Mouse (Mus musculus) midbrain, embryonic 16.5 days (tissue): ENCODE data around the gene Tbx1. TPM values are rescaled to one million over a fixed set of nuclear protein-coding genes. Genes with fewer than 3 reads are reported as not detected.
A peak's percentile ranks its signal among the peaks of the same experiment; 100 is the strongest.

Experiments used
- ATAC-seq: fragments of 200-750 bp; cut with Nextera tagmentation; 2 replicates; pipeline ENCODE4 v1.8.0; 2017; ENCODE audit warnings: moderate TSS enrichment
- H3K27ac ChIP-seq: fragments of 300-500 bp; sonication (generic); 2 replicates; pipeline ENCODE4 v1.5.1; 2014; ENCODE audit warnings: mild to moderate bottlenecking, low read length, mixed read lengths
- H3K27me3 ChIP-seq: fragments of 300-500 bp; sonication (generic); 2 replicates; pipeline ENCODE4 v1.6.1; 2014; ENCODE audit warnings: low read depth, low read length, mixed read lengths; ENCODE audit not compliant: control insufficient read depth, insufficient read depth
- H3K36me3 ChIP-seq: fragments of 300-500 bp; sonication (generic); 2 replicates; pipeline ENCODE4 v1.6.1; 2014; ENCODE audit warnings: mild to moderate bottlenecking, low read length, moderate library complexity, mixed read lengths; ENCODE audit not compliant: control insufficient read depth, insufficient read depth
- H3K4me1 ChIP-seq: fragments of 300-500 bp; sonication (generic); 2 replicates; pipeline ENCODE4 v1.6.1; 2014; ENCODE audit warnings: mild to moderate bottlenecking, low read length, mixed read lengths; ENCODE audit not compliant: control insufficient read depth, insufficient read depth
- H3K4me2 ChIP-seq: fragments of 300-500 bp; sonication (generic); 2 replicates; pipeline ENCODE4 v1.6.1; 2014; ENCODE audit warnings: mild to moderate bottlenecking, low read length, mixed read lengths
- H3K4me3 ChIP-seq: fragments of 300-500 bp; sonication (generic); 2 replicates; pipeline ENCODE4 v1.5.1; 2014; ENCODE audit warnings: low read depth, mild to moderate bottlenecking, low read length, moderate library complexity, mixed read lengths
- H3K9ac ChIP-seq: fragments of 300-500 bp; sonication (generic); 2 replicates; pipeline ENCODE4 v1.6.1; 2014; ENCODE audit warnings: low read depth, low read length, mixed read lengths
- H3K9me3 ChIP-seq: fragments of 300-500 bp; sonication (generic); replicated peaks from 2 replicates; pipeline ENCODE4 v1.6.1; 2014; ENCODE audit warnings: mild to moderate bottlenecking, low read length, mixed read lengths; ENCODE audit not compliant: control insufficient read depth, poor library complexity, severe bottlenecking
- WGBS: fragments of 180-500 bp; shearing (Covaris S2); extraction: QIAGEN DNeasy Blood & Tissue Kit; methylation state at CpG from one replicate; pipeline ENCODE4 v1.1.7; 2014; 5-methylcytosine and 5-hydroxymethylcytosine counted together
- polyA plus RNA-seq: library from polyadenylated mRNA; unstranded; fragments of >200 nt; fragmentation: Nextera tagmentation; extraction: Ambion mirVana; gene quantifications from 2 replicates; pipeline ENCODE4 v1.2.1, GENCODE M21; 2015

Tbx1 gene
- polyA plus RNA-seq, 1 experiment from 2014 or later, result 0.33 TPM

DNA sequence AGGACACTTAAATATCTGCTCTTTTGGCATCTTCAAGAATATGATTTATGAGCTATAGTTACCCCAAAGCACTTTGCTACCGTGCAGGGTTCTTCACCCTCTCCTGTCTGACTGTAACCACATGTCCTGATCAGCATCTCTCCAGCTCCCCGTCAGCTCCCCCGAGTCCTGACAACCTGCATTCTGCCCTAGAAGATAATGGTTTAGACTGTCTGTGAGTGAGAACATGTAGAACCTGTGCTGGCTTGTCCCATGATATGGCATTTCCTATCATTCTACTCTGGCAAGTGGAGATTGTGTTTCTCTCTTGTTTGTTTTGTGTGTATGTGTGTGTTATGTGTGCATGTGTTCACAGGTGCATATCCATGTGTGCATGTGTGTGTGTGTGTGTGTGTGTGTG, 7.5 kb upstream of the Tbx1 start:
- Histone ChIP-seq H3K9me3 (no peaks in the 10 kb centered on the region), H3K36me3 (no peaks in the 10 kb centered on the region), H3K27me3 (peaks cover 10% of the 10 kb centered on the region), H3K4me3 (no peak overlapping the region), H3K4me1 (no peaks in the 10 kb centered on the region), H3K27ac (no peak overlapping the region), H3K4me2 (no peak overlapping the region), H3K9ac (no peak overlapping the region)
- no peak for ATAC-seq
- WGBS, result 86% methylated on average over 3 of the region's 3 CpGs

DNA sequence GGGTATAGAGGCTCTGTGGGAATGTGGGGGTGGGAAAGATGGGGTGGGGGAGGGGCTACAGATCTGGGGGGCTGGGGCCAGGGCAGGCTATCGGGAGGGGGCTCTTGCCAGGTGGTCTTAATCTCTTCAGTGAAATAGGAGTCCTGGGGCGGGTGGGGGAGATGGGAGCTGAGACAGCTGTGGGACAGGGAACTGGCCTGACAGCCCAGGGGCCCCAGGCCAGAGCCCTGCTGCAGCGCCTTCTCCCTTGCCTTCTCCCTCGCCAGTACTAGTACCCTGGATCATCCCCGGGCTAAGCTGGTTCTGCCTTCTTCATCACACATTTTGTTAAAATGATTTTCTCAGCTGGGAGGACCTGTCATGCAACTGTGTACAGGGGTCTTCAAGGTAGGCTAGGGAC, 5.8 kb upstream of the Tbx1 start:
- 38% methylated on average over 5 of the region's 5 CpGs for WGBS
- no peak overlapping the region for H3K27ac ChIP-seq
- H3K9ac ChIP-seq, result no peak overlapping the region
- H3K9me3 ChIP-seq, result no peaks in the 10 kb centered on the region
- ATAC-seq, result no peak
- no peak overlapping the region for H3K4me2 ChIP-seq
- no peak overlapping the region for H3K4me3 ChIP-seq
- peaks cover 24% of the 10 kb centered on the region for H3K27me3 ChIP-seq
- H3K4me1 ChIP-seq, result peaks cover 5% of the 10 kb centered on the region; the same call in 1 of the 2 replicates
- no peaks in the 10 kb centered on the region for H3K36me3 ChIP-seq

DNA sequence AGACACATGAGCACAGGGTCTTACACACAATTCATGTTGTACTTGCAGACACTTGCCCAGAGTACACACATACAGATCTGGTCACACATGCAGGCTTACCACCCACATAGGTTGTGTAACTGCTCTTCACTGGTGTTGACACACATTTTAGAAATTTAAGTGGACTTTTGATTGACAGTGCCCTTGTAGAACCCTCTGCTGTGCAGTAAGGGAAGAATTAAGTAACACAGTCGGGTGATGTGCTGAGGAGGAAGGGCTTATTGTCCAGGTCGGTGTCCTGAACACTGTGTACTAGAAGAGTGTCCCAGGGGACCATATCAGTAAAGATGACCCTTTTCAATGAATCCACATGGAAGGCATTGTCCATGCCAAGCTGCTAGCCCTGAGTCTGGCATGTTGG, 3.5 kb upstream of the Tbx1 start:
- no peak overlapping the region for H3K4me3 ChIP-seq
- H3K4me2 ChIP-seq, result no peak overlapping the region
- peaks cover 47% of the 10 kb centered on the region for H3K27me3 ChIP-seq
- no peaks in the 10 kb centered on the region for H3K9me3 ChIP-seq
- WGBS, result 78% methylated on average over 2 of the region's 2 CpGs
- no peaks in the 10 kb centered on the region for H3K36me3 ChIP-seq
- no peak overlapping the region for H3K27ac ChIP-seq
- H3K4me1 ChIP-seq, result peaks cover 14% of the 10 kb centered on the region
- no peak for ATAC-seq
- H3K9ac ChIP-seq, result no peak overlapping the region

DNA sequence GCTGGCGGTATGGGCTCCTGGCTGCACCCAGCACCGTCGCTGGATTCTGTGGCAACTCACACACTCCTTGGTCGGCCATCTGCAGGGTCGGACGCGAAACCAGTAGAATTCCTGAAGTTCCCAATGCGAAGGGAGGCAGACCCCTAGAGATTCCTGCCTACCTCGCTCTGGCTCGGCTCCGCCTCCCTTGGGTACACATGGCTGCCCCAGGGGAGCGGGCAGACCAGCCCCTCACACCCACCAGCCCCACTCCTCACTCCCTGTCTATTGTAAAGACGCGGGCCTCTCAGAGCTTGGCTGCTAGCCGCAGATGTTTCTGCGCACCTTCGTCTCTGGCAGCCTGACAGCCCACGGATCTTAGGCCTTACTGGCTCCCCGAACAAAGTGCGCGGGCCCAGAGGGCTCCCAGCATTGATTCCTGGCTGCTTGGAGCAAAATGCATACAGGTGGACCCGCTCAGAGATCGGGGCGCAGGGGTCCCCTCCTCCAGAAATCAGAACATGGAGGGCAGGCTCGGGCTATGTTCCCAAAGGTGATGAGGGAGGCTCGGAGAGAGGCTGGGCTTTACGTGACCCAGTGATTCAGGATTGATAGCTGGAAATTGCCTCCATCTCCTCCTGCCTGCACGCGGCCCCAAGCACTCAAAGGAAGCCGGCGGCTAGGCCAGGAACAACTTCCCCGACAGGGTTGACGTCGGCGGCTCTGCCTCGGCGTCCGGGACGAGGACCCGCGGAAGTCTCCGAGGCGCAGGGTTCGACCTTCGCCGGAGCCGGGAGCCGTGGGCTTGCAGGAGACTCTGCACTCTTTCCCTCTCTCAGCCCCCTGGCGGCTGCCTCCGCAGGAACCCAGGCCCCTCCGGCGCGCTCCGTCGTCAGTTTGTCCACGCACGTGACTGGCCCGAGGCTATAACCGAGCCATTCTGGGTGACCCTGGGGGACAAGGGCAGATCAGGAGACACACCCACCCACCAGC, 862 bp upstream of the Tbx1 start:
- H3K27ac ChIP-seq, result no peak overlapping the region
- H3K27me3 ChIP-seq, result peaks cover 59% of the 10 kb centered on the region
- no peaks in the 10 kb centered on the region for H3K9me3 ChIP-seq
- peak overlapping the region; percentile 43 for H3K4me2 ChIP-seq
- ATAC-seq, result no peak
- 1% methylated on average over 59 of the region's 59 CpGs for WGBS
- H3K4me1 ChIP-seq, result peaks cover 24% of the 10 kb centered on the region
- H3K4me3 ChIP-seq, result peak overlapping the region; percentile 16; the same call in 1 of the 2 replicates
- H3K36me3 ChIP-seq, result no peaks in the 10 kb centered on the region
- no peak overlapping the region for H3K9ac ChIP-seq

DNA sequence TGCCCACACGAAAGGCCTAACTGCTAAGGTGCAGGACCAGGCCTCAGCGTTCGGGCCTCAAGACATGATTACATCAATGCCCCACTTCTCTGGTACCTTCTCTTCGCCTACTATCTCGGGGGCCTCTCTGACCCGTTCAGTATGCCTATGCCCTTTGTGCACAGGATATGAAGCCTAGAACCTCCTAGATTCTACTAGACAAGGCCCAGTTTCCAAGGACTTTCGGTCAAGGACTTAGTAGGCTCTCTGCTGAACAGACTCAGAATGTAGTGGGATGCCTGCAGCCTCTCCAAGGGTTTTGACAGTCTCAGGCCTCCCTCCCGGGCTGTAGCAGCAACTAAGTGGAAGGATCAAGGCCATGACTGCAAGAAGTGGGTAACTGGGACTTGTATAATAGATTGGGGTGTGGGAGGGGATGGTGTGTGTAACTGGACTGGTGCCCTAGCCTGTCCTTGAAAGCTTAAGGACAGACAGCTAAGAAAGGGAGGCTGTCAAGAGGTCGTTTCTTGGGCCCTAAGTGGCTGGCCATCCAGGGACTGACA, 1.3 kb downstream of the Tbx1 start:
- Histone ChIP-seq H3K9me3 (no peaks in the 10 kb centered on the region), H3K4me1 (peaks cover 26% of the 10 kb centered on the region), H3K36me3 (no peaks in the 10 kb centered on the region), H3K27me3 (peaks cover 75% of the 10 kb centered on the region), H3K4me2 (no peak overlapping the region), H3K4me3 (no peak overlapping the region), H3K27ac (no peak overlapping the region), H3K9ac (no peak overlapping the region)
- no peak for ATAC-seq
- 8% methylated on average over 9 of the region's 9 CpGs for WGBS

DNA sequence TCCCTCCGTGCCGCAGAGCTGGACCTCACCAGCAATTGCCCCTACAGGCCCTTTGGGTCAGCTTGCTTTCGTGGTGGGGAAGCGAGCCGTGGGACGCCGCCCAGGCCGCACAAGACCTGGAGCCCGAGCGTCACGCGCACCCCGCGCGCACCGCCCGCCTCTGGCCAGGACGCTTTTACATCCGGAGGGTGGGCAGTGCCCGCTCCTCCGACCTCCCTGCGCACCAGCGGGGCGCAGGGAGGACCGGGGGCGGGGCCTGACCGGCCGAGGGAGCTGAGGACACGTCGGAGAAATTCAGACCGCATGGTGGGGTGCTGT, 1.8 kb downstream of the Tbx1 start:
- no peak for ATAC-seq
- no peak overlapping the region for H3K27ac ChIP-seq
- H3K4me2 ChIP-seq, result no peak overlapping the region
- no peak overlapping the region for H3K9ac ChIP-seq
- H3K36me3 ChIP-seq, result no peaks in the 10 kb centered on the region
- no peaks in the 10 kb centered on the region for H3K9me3 ChIP-seq
- 4% methylated on average over 31 of the region's 31 CpGs for WGBS
- peaks cover 77% of the 10 kb centered on the region for H3K27me3 ChIP-seq
- peaks cover 26% of the 10 kb centered on the region for H3K4me1 ChIP-seq
- no peak overlapping the region for H3K4me3 ChIP-seq

DNA sequence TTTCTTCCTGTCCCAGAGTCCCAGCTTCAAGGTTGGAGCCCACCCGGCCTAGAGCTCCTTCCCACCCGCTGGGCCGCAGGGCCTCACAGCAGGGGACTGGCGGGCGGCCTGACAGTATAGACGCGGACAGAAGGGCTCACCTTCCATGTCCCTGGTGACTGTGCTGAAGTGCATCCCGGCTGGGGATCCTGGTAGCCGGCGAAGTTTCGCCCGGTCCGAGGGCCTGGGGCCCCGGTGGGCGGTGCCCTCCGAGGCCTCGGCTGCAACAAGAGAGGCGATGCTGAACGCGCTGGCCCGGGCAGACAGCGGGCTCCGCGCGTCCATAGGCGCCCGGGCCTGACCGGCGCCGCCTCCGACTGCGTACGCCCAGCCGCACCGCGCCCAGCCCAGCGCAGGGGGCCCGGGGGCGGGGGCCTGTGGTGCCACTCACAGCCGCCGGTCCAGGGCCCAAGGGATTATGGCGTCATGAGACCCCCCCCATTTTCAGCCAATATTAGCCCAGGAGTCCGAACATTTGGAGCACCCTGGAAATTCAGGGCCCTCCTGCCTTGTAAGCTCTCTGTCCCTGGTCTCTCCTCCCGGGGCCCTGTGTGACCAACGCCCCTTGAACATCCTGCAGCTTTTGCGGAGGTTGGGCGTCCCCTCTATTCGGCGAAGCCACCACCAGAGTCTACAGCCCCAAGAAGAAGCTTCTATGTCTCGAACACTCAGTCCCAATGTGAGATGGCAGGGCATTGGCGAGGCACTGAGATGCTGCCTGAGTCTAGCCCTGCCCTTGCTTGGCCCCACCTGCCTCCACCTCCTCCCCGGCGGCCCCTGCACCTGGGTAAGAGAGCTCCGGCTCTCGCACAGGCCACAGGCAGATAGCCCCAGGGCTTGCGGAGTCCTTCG, 2.4 kb downstream of the Tbx1 start:
- 1% methylated on average over 56 of the region's 57 CpGs for WGBS
- Histone ChIP-seq H3K4me1 (peaks cover 26% of the 10 kb centered on the region), H3K36me3 (no peaks in the 10 kb centered on the region), H3K9me3 (no peaks in the 10 kb centered on the region), H3K4me2 (no peak overlapping the region), H3K4me3 (no peak overlapping the region), H3K27ac (no peak overlapping the region), H3K9ac (no peak overlapping the region), H3K27me3 (peaks cover 77% of the 10 kb centered on the region)
- 0 out of 2 replicates have a peak, but pooled peaks have one; percentile 6 for ATAC-seq

DNA sequence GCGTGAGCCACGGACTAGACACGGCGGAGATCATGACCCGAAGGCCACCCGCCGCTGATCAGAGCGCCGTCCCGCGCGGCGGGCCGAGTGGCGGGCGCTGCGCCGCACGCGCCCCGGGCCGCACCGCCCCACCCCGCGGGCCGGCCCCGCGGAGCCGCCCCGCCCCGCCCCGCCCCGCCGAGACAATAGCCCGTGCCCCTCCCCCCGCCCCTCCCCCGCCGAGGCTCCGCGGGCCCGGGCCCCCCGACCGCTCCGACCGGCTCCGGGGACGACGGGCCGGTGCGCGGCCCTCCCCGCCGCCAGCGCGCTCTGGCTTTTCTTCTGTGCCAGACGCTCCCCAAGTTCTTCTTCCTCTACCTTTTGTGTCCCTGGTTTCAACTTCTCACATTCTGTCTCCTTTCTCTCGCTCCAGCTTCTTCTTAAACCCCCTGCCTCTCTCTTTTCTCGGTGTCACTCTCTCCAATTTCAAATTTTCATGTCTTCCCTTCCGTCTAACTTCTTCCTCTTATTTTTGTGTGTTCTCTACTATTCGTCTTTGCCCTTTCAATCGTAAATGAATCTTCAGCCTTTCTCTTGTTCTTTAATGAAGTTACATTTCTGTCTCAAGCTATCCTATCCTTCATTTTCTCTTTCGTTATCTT, 3.4 kb downstream of the Tbx1 start:
- peak overlapping the region; percentile 58 for H3K4me2 ChIP-seq
- H3K9me3 ChIP-seq, result no peaks in the 10 kb centered on the region
- H3K27me3 ChIP-seq, result peaks cover 80% of the 10 kb centered on the region
- H3K36me3 ChIP-seq, result no peaks in the 10 kb centered on the region
- H3K9ac ChIP-seq, result 0 out of 2 replicates have a peak overlapping the region, but pooled peaks have one; percentile 11
- H3K27ac ChIP-seq, result no peak overlapping the region
- under 1% methylated on average over 29 of the region's 62 CpGs for WGBS
- peak overlapping the region; percentile 35 for H3K4me3 ChIP-seq
- H3K4me1 ChIP-seq, result peaks cover 27% of the 10 kb centered on the region
- ATAC-seq, result no peak
